Mouse (Mus musculus) lung, adult 2 months (tissue): ENCODE data around the gene Ezh1.
"Not testable (repeated sequence)": the region's sequence is repeated elsewhere in the genome, so short reads cannot be mapped to it uniquely, and the experiment has no call there.

ENCODE experiments used
- CTCF ChIP-seq: fragments of 200-500 bp; IDR thresholded peaks from 2 replicates; pipeline ENCODE4 v1.5.1; 2011; ENCODE audit warnings: mild to moderate bottlenecking, low read length, control low read depth; ENCODE audit not compliant: insufficient read depth
- POLR2A ChIP-seq: fragments of 200-500 bp; IDR thresholded peaks from 2 replicates; pipeline ENCODE4 v1.6.1; 2011; ENCODE audit warnings: low read depth, mild to moderate bottlenecking, control low read depth, low read length, borderline replicate concordance; ENCODE audit errors: extremely low read depth

DNA sequence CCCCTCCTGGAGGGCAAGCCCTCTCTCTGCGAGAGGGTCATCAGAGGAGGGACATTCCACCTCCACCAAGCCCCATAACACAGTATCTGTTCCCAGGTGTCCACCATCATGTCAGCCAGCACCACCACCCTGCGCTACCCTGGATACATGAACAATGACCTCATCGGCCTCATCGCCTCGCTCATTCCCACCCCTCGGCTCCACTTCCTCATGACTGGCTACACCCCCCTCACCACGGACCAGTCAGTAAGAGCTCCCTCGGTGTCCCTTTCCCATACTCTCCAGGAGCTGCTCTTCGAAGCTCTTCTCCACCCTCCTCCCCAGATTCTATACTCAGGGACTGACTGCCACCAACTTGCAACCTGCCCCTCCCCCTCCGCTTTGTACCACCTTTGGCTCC is 66.1 kb downstream of the Ezh1 start:
- TF ChIP-seq CTCF, POLR2A: not testable (repeated sequence)
